Mouse (Mus musculus) stomach, postnatal 0 days (tissue): ENCODE measurements at regions not wholly inside any gene's neighbourhood (a gene's known extent, or its start where the extent isn't known, plus 50 kb on each side); places are given as distances from the start of the nearest gene placed in this dataset.

Experiments used
- ATAC-seq: fragments of 200-750 bp; cut with Nextera tagmentation; 2 replicates; pipeline ENCODE4 v1.8.0; 2017; ENCODE audit not compliant: low FRiP score, low TSS enrichment
- DNase-seq: peaks from one replicate; pipeline ENCODE4 v3.0.0-alpha.2; 2016; ENCODE audit warnings: low spot score
- H3K27ac ChIP-seq: fragments of 300-500 bp; sonication (generic); replicated peaks from 2 replicates; pipeline ENCODE4 v1.5.1; 2014; ENCODE audit warnings: mild to moderate bottlenecking, control low read depth
- H3K27me3 ChIP-seq: fragments of 300-500 bp; sonication (generic); 2 replicates; pipeline ENCODE4 v1.6.1; 2014; ENCODE audit warnings: low read length; ENCODE audit not compliant: control insufficient read depth, insufficient read depth
- H3K36me3 ChIP-seq: fragments of 300-500 bp; sonication (generic); 2 replicates; pipeline ENCODE4 v1.6.1; 2014; ENCODE audit warnings: low read length, mixed read lengths; ENCODE audit not compliant: control insufficient read depth, insufficient read depth
- H3K4me1 ChIP-seq: fragments of 300-500 bp; sonication (generic); replicated peaks from 2 replicates; pipeline ENCODE4 v1.6.1; 2014; ENCODE audit warnings: antibody characterized with exemption; ENCODE audit not compliant: control insufficient read depth, insufficient read depth
- H3K4me2 ChIP-seq: fragments of 300-500 bp; sonication (generic); replicated peaks from 2 replicates; pipeline ENCODE4 v1.6.1; 2014; ENCODE audit warnings: low read depth, mild to moderate bottlenecking, control low read depth, moderate library complexity
- H3K4me3 ChIP-seq: fragments of 300-500 bp; sonication (generic); 2 replicates; pipeline ENCODE4 v1.5.1; 2014; ENCODE audit warnings: low read depth, low read length, control low read depth
- H3K9ac ChIP-seq: fragments of 300-500 bp; sonication (generic); 2 replicates; pipeline ENCODE4 v1.6.1; 2014; ENCODE audit warnings: mild to moderate bottlenecking, low read length, control low read depth, mixed read lengths
- H3K9me3 ChIP-seq: fragments of 300-500 bp; sonication (generic); 2 replicates; pipeline ENCODE4 v1.6.1; 2016; ENCODE audit warnings: low read length; ENCODE audit not compliant: control insufficient read depth
- CTCF ChIP-seq: IDR thresholded peaks from 2 replicates; pipeline ENCODE4 v1.5.1; 2016; ENCODE audit warnings: antibody characterized with exemption, low read depth, mild to moderate bottlenecking, moderate library complexity
- EP300 ChIP-seq: optimal IDR thresholded peaks from 2 replicates; pipeline ENCODE3; 2016; ENCODE audit warnings: antibody characterized with exemption
- WGBS: fragments of 180-500 bp; shearing (Covaris S2); extraction: QIAGEN DNeasy Blood & Tissue Kit; methylation state at CpG from one replicate; pipeline ENCODE4 v1.1.7; 2014; 5-methylcytosine and 5-hydroxymethylcytosine counted together

GRCm38 (mm10) chr3:73435241-73435640 is 273.0 kb downstream of the Bche start:
- H3K27me3 ChIP-seq: no peaks in the 10 kb centered on the region
- no peak for ATAC-seq
- H3K27ac ChIP-seq: no peak overlapping the region
- TF ChIP-seq CTCF (no peak), EP300 (no peak)
- no peak overlapping the region for H3K4me2 ChIP-seq
- H3K9me3 ChIP-seq: no peaks in the 10 kb centered on the region
- no peak overlapping the region for H3K9ac ChIP-seq
- no peaks in the 10 kb centered on the region for H3K36me3 ChIP-seq
- no peaks in the 10 kb centered on the region for H3K4me1 ChIP-seq
- DNase-seq: no peak
- 61% methylated on average over 2 of the region's 2 CpGs for WGBS
- no peak overlapping the region for H3K4me3 ChIP-seq

GRCm38 (mm10) chr3:73434331-73434730 is 273.9 kb downstream of the Bche start:
- no peaks in the 10 kb centered on the region for H3K27me3 ChIP-seq
- no peak for TF ChIP-seq CTCF
- TF ChIP-seq EP300: no peak
- 62% methylated on average over 1 of the region's 1 CpGs for WGBS

GRCm38 (mm10) chr3:73409929-73410522 is 298.2 kb downstream of the Bche start:
- Histone ChIP-seq H3K27ac (no peak overlapping the region), H3K4me3 (no peak overlapping the region), H3K9me3 (no peaks in the 10 kb centered on the region), H3K9ac (no peak overlapping the region), H3K27me3 (no peaks in the 10 kb centered on the region), H3K4me1 (no peaks in the 10 kb centered on the region), H3K4me2 (no peak overlapping the region), H3K36me3 (no peaks in the 10 kb centered on the region)
- ATAC-seq (no peak), DNase-seq (no peak)
- no peak for TF ChIP-seq EP300
- TF ChIP-seq CTCF: no peak
- WGBS: 73% methylated on average over 4 of the region's 4 CpGs

More at GRCm38 (mm10) chr3:73434331-73434730, 273.9 kb downstream of the Bche start:
- no peak for ATAC-seq
- H3K27ac ChIP-seq: no peak overlapping the region
- H3K9me3 ChIP-seq: no peaks in the 10 kb centered on the region
- no peak overlapping the region for H3K9ac ChIP-seq
- DNase-seq: no peak
- H3K4me2 ChIP-seq: no peak overlapping the region
- no peak overlapping the region for H3K4me3 ChIP-seq
- H3K36me3 ChIP-seq: no peaks in the 10 kb centered on the region
- no peaks in the 10 kb centered on the region for H3K4me1 ChIP-seq

DNA sequence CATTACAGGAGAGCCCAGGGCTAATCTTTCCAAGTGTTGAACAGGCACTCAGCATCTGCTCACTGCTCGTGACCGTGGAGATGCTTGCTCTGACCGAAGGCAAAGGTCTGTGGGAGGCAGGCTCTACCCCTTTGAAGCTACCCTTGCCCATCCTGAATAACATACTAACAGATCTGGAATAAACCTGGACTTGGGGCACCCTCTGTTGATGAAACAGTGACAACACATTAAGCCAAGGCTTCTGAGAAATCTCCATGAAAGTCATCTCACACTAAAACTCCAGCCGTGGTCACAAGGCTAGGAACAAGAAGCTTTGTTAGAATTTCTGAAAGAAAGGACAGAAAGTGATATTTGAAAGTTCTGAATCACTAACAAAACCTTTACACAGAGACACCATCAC is 306.8 kb downstream of the Bche start:
- Histone ChIP-seq H3K36me3 (no peaks in the 10 kb centered on the region), H3K4me2 (no peak overlapping the region), H3K4me3 (no peak overlapping the region), H3K27me3 (no peaks in the 10 kb centered on the region), H3K9me3 (no peaks in the 10 kb centered on the region), H3K27ac (no peak overlapping the region), H3K9ac (no peak overlapping the region), H3K4me1 (no peaks in the 10 kb centered on the region)
- 77% methylated on average over 4 of the region's 4 CpGs for WGBS
- TF ChIP-seq EP300 (no peak), CTCF (peak; percentile 32)
- ATAC-seq (no peak), DNase-seq (no peak)

GRCm38 (mm10) chr3:73395808-73396207 is 312.4 kb downstream of the Bche start:
- no peak for TF ChIP-seq CTCF
- no peak for TF ChIP-seq EP300
- H3K4me1 ChIP-seq: no peaks in the 10 kb centered on the region
- ATAC-seq (no peak), DNase-seq (no peak)
- no peaks in the 10 kb centered on the region for H3K9me3 ChIP-seq
- no peaks in the 10 kb centered on the region for H3K36me3 ChIP-seq
- H3K4me2 ChIP-seq: no peak overlapping the region
- H3K4me3 ChIP-seq: no peak overlapping the region
- H3K9ac ChIP-seq: no peak overlapping the region
- WGBS: 58% methylated on average over 4 of the region's 4 CpGs
- H3K27ac ChIP-seq: no peak overlapping the region
- H3K27me3 ChIP-seq: no peaks in the 10 kb centered on the region

- Histone ChIP-seq H3K4me2 (no peak overlapping the region), H3K27me3 (no peaks in the 10 kb centered on the region), H3K4me1 (no peaks in the 10 kb centered on the region), H3K9me3 (no peaks in the 10 kb centered on the region), H3K36me3 (no peaks in the 10 kb centered on the region), H3K27ac (no peak overlapping the region), H3K9ac (no peak overlapping the region), H3K4me3 (no peak overlapping the region)
- DNase-seq (no peak), ATAC-seq (no peak)
- WGBS: 81% methylated on average over 3 of the region's 3 CpGs
- TF ChIP-seq EP300 (no peak), CTCF (no peak)
These were observed 318.2 kb downstream of the Bche start for GRCm38 (mm10) chr3:73389722-73390651.
